Mouse (Mus musculus) cerebellum, adult 11 months (tissue): ENCODE data around the gene Fshr.
"Not testable (repeated sequence)": the region's sequence is repeated elsewhere in the genome, so short reads cannot be mapped to it uniquely, and the experiment has no call there.

Source experiments
- DNase-seq: peaks from one replicate; pipeline ENCODE4 v3.0.0; 2022

Gene Fshr

GRCm38 (mm10) chr17:89200575-89200974 is at the start of gene Fshr:
Gene Fshr (minus strand): TSS chr17:89200675.
- DNase-seq, result no peak

- DNase-seq, result no peak
Measured at GRCm38 (mm10) chr17:89202181-89202580, 1.7 kb upstream of the Fshr start.

- DNase-seq, result no peak
Measured at GRCm38 (mm10) chr17:89173545-89173944, 26.9 kb downstream of the Fshr start.

- DNase-seq, result no peak
Measured at GRCm38 (mm10) chr17:89164773-89165172, 35.7 kb downstream of the Fshr start.

GRCm38 (mm10) chr17:89162475-89162874 is 38.0 kb downstream of the Fshr start:
- no peak for DNase-seq

GRCm38 (mm10) chr17:89159343-89159742 is 41.1 kb downstream of the Fshr start:
- DNase-seq, result not testable (repeated sequence)

- DNase-seq, result no peak
Measured at GRCm38 (mm10) chr17:89144806-89145205, 55.7 kb downstream of the Fshr start.

- DNase-seq, result no peak
Measured at GRCm38 (mm10) chr17:89120023-89120422, 80.5 kb downstream of the Fshr start.

- DNase-seq, result no peak
Measured at GRCm38 (mm10) chr17:89119250-89119649, 81.2 kb downstream of the Fshr start.

- no peak for DNase-seq
Measured at GRCm38 (mm10) chr17:89113944-89114343, 86.5 kb downstream of the Fshr start.

- DNase-seq, result no peak
Measured at GRCm38 (mm10) chr17:89100719-89101350, 99.6 kb downstream of the Fshr start.

GRCm38 (mm10) chr17:89099733-89100132 is 100.7 kb downstream of the Fshr start:
- DNase-seq, result not testable (repeated sequence)

GRCm38 (mm10) chr17:89089692-89090475 is 110.6 kb downstream of the Fshr start:
- no peak for DNase-seq

- DNase-seq, result no peak
Measured at GRCm38 (mm10) chr17:89082897-89083296, 117.6 kb downstream of the Fshr start.

GRCm38 (mm10) chr17:89079706-89080105 is 120.8 kb downstream of the Fshr start:
- no peak for DNase-seq

- no peak for DNase-seq
Measured at GRCm38 (mm10) chr17:89064327-89065095, 136.0 kb downstream of the Fshr start.

- DNase-seq, result no peak
Measured at GRCm38 (mm10) chr17:89062348-89062949, 138.0 kb downstream of the Fshr start.

GRCm38 (mm10) chr17:89051031-89051563 is 149.4 kb downstream of the Fshr start:
- no peak for DNase-seq

GRCm38 (mm10) chr17:89049071-89049470 is 151.4 kb downstream of the Fshr start:
- no peak for DNase-seq

- DNase-seq, result no peak
Measured at GRCm38 (mm10) chr17:89046016-89046415, 154.5 kb downstream of the Fshr start.

GRCm38 (mm10) chr17:89036723-89037122 is 163.8 kb downstream of the Fshr start:
- DNase-seq, result no peak

GRCm38 (mm10) chr17:89036049-89036448 is 164.4 kb downstream of the Fshr start:
- no peak for DNase-seq

- no peak for DNase-seq
Measured at GRCm38 (mm10) chr17:89034627-89035026, 165.8 kb downstream of the Fshr start.
